Mouse (Mus musculus) heart, embryonic 15.5 days (tissue): ENCODE measurements around the gene Dcps. TPM values are rescaled to one million over a fixed set of nuclear protein-coding genes. Genes with fewer than 3 reads are reported as not detected.
"Not testable (repeated sequence)": the region's sequence is repeated elsewhere in the genome, so short reads cannot be mapped to it uniquely, and the experiment has no call there.

Experiments
- ATAC-seq: fragments of 200-750 bp; cut with Nextera tagmentation; replicated peaks from 2 replicates; pipeline ENCODE4 v1.8.0; 2017; ENCODE audit warnings: low read depth, moderate TSS enrichment; ENCODE audit not compliant: insufficient number of reproducible peaks, insufficient read depth, low FRiP score
- H3K27ac ChIP-seq: fragments of 300-500 bp; sonication (generic); 2 replicates; pipeline ENCODE4 v1.5.1; 2015; ENCODE audit warnings: mild to moderate bottlenecking, inconsistent platforms
- H3K27me3 ChIP-seq: fragments of 300-500 bp; sonication (generic); 2 replicates; pipeline ENCODE4 v1.6.1; 2015; ENCODE audit warnings: inconsistent platforms
- H3K36me3 ChIP-seq: fragments of 300-500 bp; sonication (generic); 2 replicates; pipeline ENCODE4 v1.6.1; 2015; ENCODE audit warnings: mild to moderate bottlenecking, inconsistent platforms
- H3K4me1 ChIP-seq: fragments of 300-500 bp; sonication (generic); replicated peaks from 2 replicates; pipeline ENCODE4 v1.6.1; 2015; ENCODE audit warnings: inconsistent platforms
- H3K4me2 ChIP-seq: fragments of 300-500 bp; sonication (generic); 2 replicates; pipeline ENCODE4 v1.6.1; 2015; ENCODE audit warnings: inconsistent platforms, mild to moderate bottlenecking, moderate library complexity
- H3K4me3 ChIP-seq: fragments of 300-500 bp; sonication (generic); 2 replicates; pipeline ENCODE4 v1.5.1; 2015; ENCODE audit warnings: mild to moderate bottlenecking, inconsistent platforms
- H3K9ac ChIP-seq: fragments of 300-500 bp; sonication (generic); 2 replicates; pipeline ENCODE4 v1.6.1; 2015; ENCODE audit warnings: mild to moderate bottlenecking, inconsistent platforms
- H3K9me3 ChIP-seq: fragments of 300-500 bp; sonication (generic); replicated peaks from 2 replicates; pipeline ENCODE4 v1.6.1; 2016; ENCODE audit warnings: inconsistent platforms
- whole genome bisulfite sequencing: fragments of 180-500 bp; shearing (Covaris S2); methylation state at CpG from one replicate; pipeline ENCODE4 v1.1.7; 2015; ENCODE audit warnings: mixed read lengths; 5-methylcytosine and 5-hydroxymethylcytosine counted together
- polyA plus RNA-seq: library from polyadenylated mRNA; unstranded; fragments of >200 nt; fragmentation: Nextera tagmentation; extraction: Ambion mirVana; gene quantifications from 2 replicates; pipeline ENCODE4 v1.2.1, GENCODE M21; 2015

Gene Dcps
- polyA plus RNA-seq, 1 experiment from 2014 or later: 54.6 TPM

- no peak overlapping the region for H3K4me2 ChIP-seq
- H3K9ac ChIP-seq: no peak overlapping the region
- 73% methylated on average over 5 of the region's 5 CpGs for WGBS
- no peak overlapping the region for H3K4me3 ChIP-seq
- no peaks in the 10 kb centered on the region for H3K27me3 ChIP-seq
- H3K36me3 ChIP-seq: no peaks in the 10 kb centered on the region
- 0 out of 2 replicates have a peak, but pooled peaks cover 7% of the 10 kb centered on the region for H3K4me1 ChIP-seq
- peak overlapping the region; percentile 51 for H3K27ac ChIP-seq
- no peaks in the 10 kb centered on the region for H3K9me3 ChIP-seq
- no peak for ATAC-seq
These were observed 19.7 kb downstream of the Dcps start for GRCm38 (mm10) chr9:35156002-35156710.

- Histone ChIP-seq H3K27ac (no peak overlapping the region), H3K27me3 (no peaks in the 10 kb centered on the region), H3K9me3 (no peaks in the 10 kb centered on the region), H3K4me2 (no peak overlapping the region), H3K4me1 (0 out of 2 replicates have a peak, but pooled peaks cover 7% of the 10 kb centered on the region), H3K36me3 (no peaks in the 10 kb centered on the region), H3K4me3 (no peak overlapping the region), H3K9ac (no peak overlapping the region)
- no peak for ATAC-seq
- 89% methylated on average over 1 of the region's 1 CpGs for WGBS
These were observed 22.9 kb downstream of the Dcps start for GRCm38 (mm10) chr9:35152923-35153322.

- not testable (repeated sequence) for H3K27me3 ChIP-seq, H3K4me3 ChIP-seq, H3K9me3 ChIP-seq, H3K9ac ChIP-seq, H3K36me3 ChIP-seq, ATAC-seq, H3K4me2 ChIP-seq, H3K27ac ChIP-seq, H3K4me1 ChIP-seq
These were observed 27.0 kb downstream of the Dcps start for GRCm38 (mm10) chr9:35148822-35149221.

- not testable (repeated sequence) for ATAC-seq, H3K9ac ChIP-seq
- WGBS: 94% methylated on average over 14 of the region's 14 CpGs
These were observed 28.6 kb downstream of the Dcps start for GRCm38 (mm10) chr9:35147261-35147660.

GRCm38 (mm10) chr9:35145829-35146228, 30.0 kb downstream of the Dcps start:
- Histone ChIP-seq H3K27me3 (no peaks in the 10 kb centered on the region), H3K27ac (no peak overlapping the region), H3K9ac (no peak overlapping the region), H3K4me2 (no peak overlapping the region), H3K36me3 (no peaks in the 10 kb centered on the region), H3K4me1 (no peaks in the 10 kb centered on the region), H3K4me3 (no peak overlapping the region), H3K9me3 (no peaks in the 10 kb centered on the region)
- 77% methylated on average over 1 of the region's 1 CpGs for WGBS
- no peak for ATAC-seq

More at GRCm38 (mm10) chr9:35147261-35147660, 28.6 kb downstream of the Dcps start:
- H3K4me3 ChIP-seq, H3K36me3 ChIP-seq, H3K4me2 ChIP-seq, H3K4me1 ChIP-seq, H3K27me3 ChIP-seq, H3K27ac ChIP-seq, H3K9me3 ChIP-seq: not testable (repeated sequence)

- H3K36me3 ChIP-seq: no peaks in the 10 kb centered on the region
- no peak overlapping the region for H3K4me2 ChIP-seq
- H3K4me1 ChIP-seq: no peaks in the 10 kb centered on the region
- no peak overlapping the region for H3K27ac ChIP-seq
- H3K4me3 ChIP-seq: no peak overlapping the region
- no peaks in the 10 kb centered on the region for H3K27me3 ChIP-seq
- H3K9ac ChIP-seq: no peak overlapping the region
- no peak for ATAC-seq
- H3K9me3 ChIP-seq: no peaks in the 10 kb centered on the region
- 69% methylated on average over 9 of the region's 9 CpGs for WGBS
These were observed 30.7 kb downstream of the Dcps start for GRCm38 (mm10) chr9:35145118-35145517.

- no peak overlapping the region for H3K27ac ChIP-seq
- H3K4me1 ChIP-seq: no peaks in the 10 kb centered on the region
- no peaks in the 10 kb centered on the region for H3K36me3 ChIP-seq
- no peaks in the 10 kb centered on the region for H3K27me3 ChIP-seq
- WGBS: 67% methylated on average over 2 of the region's 2 CpGs
- H3K9ac ChIP-seq: no peak overlapping the region
- H3K4me3 ChIP-seq: no peak overlapping the region
- no peak for ATAC-seq
- H3K9me3 ChIP-seq: no peaks in the 10 kb centered on the region
- H3K4me2 ChIP-seq: no peak overlapping the region
These were observed 33.6 kb downstream of the Dcps start for GRCm38 (mm10) chr9:35142221-35142620.

- no peaks in the 10 kb centered on the region for H3K9me3 ChIP-seq
These were observed 36.6 kb downstream of the Dcps start for GRCm38 (mm10) chr9:35139231-35139744.

GRCm38 (mm10) chr9:35138029-35138428, 37.8 kb downstream of the Dcps start:
- peaks cover 7% of the 10 kb centered on the region; the same call in 1 of the 2 replicates for H3K4me1 ChIP-seq
- no peak overlapping the region for H3K27ac ChIP-seq
- H3K9me3 ChIP-seq: no peaks in the 10 kb centered on the region
- no peak overlapping the region for H3K4me2 ChIP-seq
- no peaks in the 10 kb centered on the region for H3K36me3 ChIP-seq
- 74% methylated on average over 7 of the region's 7 CpGs for WGBS
- no peak overlapping the region for H3K9ac ChIP-seq
- H3K4me3 ChIP-seq: no peak overlapping the region
- H3K27me3 ChIP-seq: no peaks in the 10 kb centered on the region
- ATAC-seq: no peak

More at GRCm38 (mm10) chr9:35139231-35139744, 36.6 kb downstream of the Dcps start:
- no peaks in the 10 kb centered on the region for H3K27me3 ChIP-seq
- 63% methylated on average over 4 of the region's 5 CpGs for WGBS
- peaks cover 7% of the 10 kb centered on the region; the same call in 1 of the 2 replicates for H3K4me1 ChIP-seq
- no peak for ATAC-seq
- H3K9ac ChIP-seq: no peak overlapping the region
- H3K36me3 ChIP-seq: no peaks in the 10 kb centered on the region
- no peak overlapping the region for H3K27ac ChIP-seq
- no peak overlapping the region for H3K4me2 ChIP-seq
- no peak overlapping the region for H3K4me3 ChIP-seq

- H3K27me3 ChIP-seq: no peaks in the 10 kb centered on the region
- H3K4me1 ChIP-seq: peaks cover 11% of the 10 kb centered on the region; the same call in 1 of the 2 replicates
- no peak for ATAC-seq
- no peak overlapping the region for H3K9ac ChIP-seq
- H3K4me3 ChIP-seq: no peak overlapping the region
- H3K36me3 ChIP-seq: no peaks in the 10 kb centered on the region
- no peaks in the 10 kb centered on the region for H3K9me3 ChIP-seq
- WGBS: 56% methylated on average over 6 of the region's 6 CpGs
- no peak overlapping the region for H3K27ac ChIP-seq
- no peak overlapping the region for H3K4me2 ChIP-seq
These were observed 40.3 kb downstream of the Dcps start for GRCm38 (mm10) chr9:35135575-35135974.

GRCm38 (mm10) chr9:35131637-35132397, 44.0 kb downstream of the Dcps start:
- ATAC-seq: peak; percentile 44; the same call in 1 of the 2 replicates
- Histone ChIP-seq H3K27ac (0 out of 2 replicates have a peak overlapping the region, but pooled peaks have one; percentile 35), H3K4me2 (no peak overlapping the region), H3K36me3 (no peaks in the 10 kb centered on the region), H3K4me1 (peaks cover 20% of the 10 kb centered on the region), H3K27me3 (no peaks in the 10 kb centered on the region), H3K9ac (no peak overlapping the region), H3K4me3 (no peak overlapping the region), H3K9me3 (no peaks in the 10 kb centered on the region)
- WGBS: 83% methylated on average over 16 of the region's 16 CpGs
